Mouse (Mus musculus) bone marrow, adult 2 months (tissue): ENCODE measurements around the gene Adgrv1.

Experiments used
- CTCF ChIP-seq: fragments of 200-500 bp; IDR thresholded peaks from 2 replicates; pipeline ENCODE4 v1.5.1; 2011; ENCODE audit warnings: low read length, control low read depth; ENCODE audit not compliant: control insufficient read depth, insufficient read depth
- POLR2A ChIP-seq: fragments of 200-500 bp; IDR thresholded peaks from 2 replicates; pipeline ENCODE4 v1.6.1; 2011; ENCODE audit warnings: low read depth, mild to moderate bottlenecking, control low read depth, low read length, borderline replicate concordance; ENCODE audit not compliant: control insufficient read depth

GRCm38 (mm10) chr13:81667713-81668112 is 34.8 kb upstream of the Adgrv1 start:
- TF ChIP-seq CTCF (no peak), POLR2A (no peak)
